Mouse (Mus musculus): ENCODE measurements around the gene Hba-a1. TPM values are rescaled to one million over a fixed set of nuclear protein-coding genes. Genes with fewer than 3 reads are reported as not detected.

The Hba-a1 gene
- total RNA-seq, 4 experiments from 2014 or later: 1,679 to 11,117 (median 2,615) TPM

Other genes with a start within 250 kb of the Hba-a1 start
- under 1 TPM in 3 of 4 experiments, not detected in 1; 0.05 to 0.40 (median 0.09) TPM for gene Il9r, start 83.2 kb upstream of the Hba-a1 start, total RNA-seq (2022)
- gene Snrnp25, start 78.1 kb upstream of the Hba-a1 start, total RNA-seq (2022): 10 to 100 TPM in 3 of 4 experiments, 1 to 10 TPM in 1; 9.7 to 14.0 (median 11.8) TPM
- 10 to 100 TPM; 20.4 to 26.8 (median 23.0) TPM for gene Rhbdf1, start 61.2 kb upstream of the Hba-a1 start, total RNA-seq (2022)
- gene Mpg, start 57.0 kb upstream of the Hba-a1 start, total RNA-seq (2022): 1 to 10 TPM; 5.5 to 7.7 (median 6.2) TPM
- gene Nprl3, start 15.8 kb upstream of the Hba-a1 start, total RNA-seq (2022): 10 to 100 TPM; 27.3 to 29.9 (median 28.3) TPM
- not detected for gene Hba-x, start 7.1 kb upstream of the Hba-a1 start, total RNA-seq (2022)
- gene Hbq1b, start 3.5 kb downstream of the Hba-a1 start, total RNA-seq (2022): 1 to 10 TPM in 1 of 4 experiments, under 1 TPM in 1, not detected in 2; 0.52 to 1.6 TPM
- gene Hba-a2, start 13.0 kb downstream of the Hba-a1 start, total RNA-seq (2022): 1,000 to 10,000 TPM; 1,411 to 8,978 (median 2,103) TPM
- gene Hbq1a, start 16.6 kb downstream of the Hba-a1 start, total RNA-seq (2022): under 1 TPM in 1 of 4 experiments, not detected in 3; 0.83 TPM
- 1 to 10 TPM; 2.3 to 4.9 (median 3.3) TPM for gene Sh3pxd2b, start 64.3 kb downstream of the Hba-a1 start, total RNA-seq (2022)
- gene Ubtd2, start 171.9 kb downstream of the Hba-a1 start, total RNA-seq (2022): 1 to 10 TPM; 3.0 to 4.4 (median 3.7) TPM
- gene Efcab9, start 248.6 kb downstream of the Hba-a1 start, total RNA-seq (2022): not detected
- 1 to 10 TPM; 6.6 to 9.2 (median 8.7) TPM for gene Stk10, start 249.8 kb downstream of the Hba-a1 start, total RNA-seq (2022)